Mouse (Mus musculus) thymus, postnatal 10 days (tissue): ENCODE measurements around the gene Fhl2.
A peak's percentile ranks its signal among the peaks of the same experiment; 100 is the strongest.
"Not testable (repeated sequence)": the region's sequence is repeated elsewhere in the genome, so short reads cannot be mapped to it uniquely, and the experiment has no call there.

ENCODE experiments used
- DNase-seq, 2 experiments: peaks; one replicate each; pipeline ENCODE4 v3.0.0; 2021; ENCODE audit warnings: low spot score in 2 of 2

Fhl2 gene

DNA sequence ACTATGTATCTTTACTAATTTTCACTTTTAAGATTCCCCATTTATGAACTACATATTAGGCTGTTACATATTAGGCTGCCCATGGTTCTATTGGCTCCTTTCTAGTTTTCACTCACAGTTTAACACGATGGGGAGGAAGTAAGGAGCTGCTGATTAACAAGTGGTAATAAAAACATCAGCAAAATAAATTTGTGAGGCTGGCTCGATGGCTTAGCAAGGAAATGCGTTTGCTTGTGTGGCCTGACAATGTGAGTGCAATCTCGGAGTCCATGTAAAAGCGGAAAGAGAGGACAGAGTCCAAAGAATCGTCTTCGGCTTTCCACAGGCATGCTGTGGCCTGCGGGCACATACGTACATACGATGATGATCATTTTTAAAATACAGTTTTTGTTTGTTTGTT, 4.3 kb downstream of the Fhl2 start:
- DNase-seq: no peak

DNA sequence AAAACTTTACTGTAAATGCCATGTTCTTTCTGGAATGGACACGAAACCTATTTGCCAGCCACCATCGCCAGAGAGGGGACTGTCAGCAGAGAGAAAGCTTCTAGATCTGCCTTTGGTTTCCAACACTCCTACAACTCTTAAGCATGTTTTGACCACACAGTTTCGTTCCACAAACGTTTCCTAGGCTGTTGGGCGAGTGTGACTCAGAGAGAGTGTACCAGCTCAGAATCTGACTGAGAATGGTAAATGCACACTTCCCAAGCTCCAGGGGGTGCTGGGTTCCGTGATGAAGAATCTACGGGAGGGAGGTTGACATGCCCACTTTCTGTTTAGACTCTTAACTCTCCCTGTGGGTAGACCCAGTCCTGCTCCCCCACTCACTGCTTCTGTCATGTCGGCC, 5.7 kb downstream of the Fhl2 start:
- DNase-seq: no peak

DNA sequence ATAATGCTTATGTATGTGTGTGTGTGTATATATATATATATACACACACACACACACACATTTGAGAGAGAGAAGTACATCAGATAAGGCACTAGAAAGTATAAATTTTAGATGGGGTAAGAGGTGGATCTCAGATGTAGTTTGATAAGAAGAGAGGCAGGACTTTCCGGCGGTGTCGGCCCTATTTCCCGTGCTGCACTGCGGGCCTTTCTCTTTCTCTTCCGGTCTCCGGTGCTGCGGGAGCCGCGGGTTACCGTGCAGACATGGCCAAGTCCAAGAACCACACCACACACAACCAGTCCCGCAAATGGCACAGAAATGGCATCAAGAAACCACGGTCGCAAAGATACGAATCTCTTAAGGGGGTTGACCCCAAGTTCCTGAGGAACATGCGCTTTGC, 7.9 kb downstream of the Fhl2 start:
- DNase-seq: not testable (repeated sequence)

DNA sequence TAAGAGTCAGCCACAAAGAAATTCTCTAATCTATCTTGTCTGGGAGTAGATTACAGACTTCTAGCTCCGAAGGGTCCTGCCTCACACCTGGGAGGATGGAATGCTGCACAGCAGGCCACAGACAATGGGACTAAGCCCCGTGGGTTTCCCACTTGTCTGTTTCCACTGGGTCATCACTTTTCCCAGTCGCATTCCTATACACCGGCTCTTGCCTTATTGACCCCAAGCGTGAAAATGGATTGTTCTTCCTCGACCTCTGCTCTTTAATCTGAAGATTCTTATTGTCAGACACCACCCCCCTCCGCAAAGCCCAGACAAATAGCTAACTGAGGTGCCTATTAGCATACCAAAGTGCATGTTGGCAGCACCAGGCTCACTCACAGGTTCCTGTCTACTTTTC, 10.4 kb downstream of the Fhl2 start:
- DNase-seq: no peak

DNA sequence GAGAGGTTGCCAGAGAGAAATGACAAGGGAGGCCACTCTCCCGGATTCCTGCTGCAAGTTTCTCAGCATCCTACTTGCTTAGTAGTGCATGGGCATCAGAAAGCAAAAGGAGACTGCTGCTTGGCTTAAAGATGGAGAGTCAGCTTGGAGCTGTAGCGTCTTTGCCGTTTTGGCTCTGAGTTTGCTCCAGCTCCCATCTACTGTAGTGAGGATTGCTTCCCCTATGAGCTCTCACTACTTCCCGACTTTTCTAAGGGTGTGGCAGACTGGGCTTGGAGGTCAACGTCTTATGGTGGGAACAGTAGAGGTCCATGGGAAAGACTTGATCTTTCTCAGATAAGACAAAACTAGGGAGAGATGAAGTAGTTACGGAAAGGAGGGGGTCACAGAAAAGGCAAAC, 15.9 kb downstream of the Fhl2 start:
- no peak for DNase-seq

DNA sequence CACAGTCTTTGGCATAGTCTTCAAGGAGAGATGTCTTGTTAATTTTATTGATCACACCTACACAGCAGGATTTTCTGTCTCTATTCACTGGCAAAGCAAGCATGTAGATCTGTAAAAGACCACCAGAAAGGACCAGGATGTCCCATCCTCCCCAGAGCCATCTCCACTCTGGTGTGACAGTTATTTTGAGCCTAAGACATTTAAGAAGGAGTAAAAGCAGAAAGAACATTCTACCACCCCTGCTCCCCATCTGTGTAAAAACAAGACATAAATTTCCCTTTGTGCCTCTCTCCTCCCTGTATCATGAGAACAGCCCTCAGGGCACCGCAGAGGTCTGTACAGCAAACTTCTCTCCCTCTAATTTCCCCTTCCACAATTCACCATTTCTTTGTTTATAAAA, 18.0 kb downstream of the Fhl2 start:
- DNase-seq: no peak

DNA sequence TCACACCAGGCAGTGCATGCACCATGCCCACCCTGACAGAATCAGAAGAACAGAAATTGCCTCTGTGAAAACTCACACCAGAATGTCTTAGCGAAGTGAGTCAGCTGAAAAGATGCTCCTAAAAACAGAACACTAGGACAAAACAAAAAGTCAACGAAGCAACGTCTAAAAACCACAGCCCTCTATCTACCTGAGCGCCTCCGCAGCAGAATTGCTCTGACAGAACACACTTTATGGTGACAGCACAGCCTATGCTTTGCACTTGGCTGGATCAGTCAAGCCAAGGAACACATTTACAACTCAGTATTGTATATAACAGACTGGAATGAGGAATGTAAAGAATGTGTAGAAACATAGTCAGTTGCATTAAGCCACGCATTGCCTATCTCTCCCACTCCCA, 18.4 kb downstream of the Fhl2 start:
- no peak for DNase-seq

DNA sequence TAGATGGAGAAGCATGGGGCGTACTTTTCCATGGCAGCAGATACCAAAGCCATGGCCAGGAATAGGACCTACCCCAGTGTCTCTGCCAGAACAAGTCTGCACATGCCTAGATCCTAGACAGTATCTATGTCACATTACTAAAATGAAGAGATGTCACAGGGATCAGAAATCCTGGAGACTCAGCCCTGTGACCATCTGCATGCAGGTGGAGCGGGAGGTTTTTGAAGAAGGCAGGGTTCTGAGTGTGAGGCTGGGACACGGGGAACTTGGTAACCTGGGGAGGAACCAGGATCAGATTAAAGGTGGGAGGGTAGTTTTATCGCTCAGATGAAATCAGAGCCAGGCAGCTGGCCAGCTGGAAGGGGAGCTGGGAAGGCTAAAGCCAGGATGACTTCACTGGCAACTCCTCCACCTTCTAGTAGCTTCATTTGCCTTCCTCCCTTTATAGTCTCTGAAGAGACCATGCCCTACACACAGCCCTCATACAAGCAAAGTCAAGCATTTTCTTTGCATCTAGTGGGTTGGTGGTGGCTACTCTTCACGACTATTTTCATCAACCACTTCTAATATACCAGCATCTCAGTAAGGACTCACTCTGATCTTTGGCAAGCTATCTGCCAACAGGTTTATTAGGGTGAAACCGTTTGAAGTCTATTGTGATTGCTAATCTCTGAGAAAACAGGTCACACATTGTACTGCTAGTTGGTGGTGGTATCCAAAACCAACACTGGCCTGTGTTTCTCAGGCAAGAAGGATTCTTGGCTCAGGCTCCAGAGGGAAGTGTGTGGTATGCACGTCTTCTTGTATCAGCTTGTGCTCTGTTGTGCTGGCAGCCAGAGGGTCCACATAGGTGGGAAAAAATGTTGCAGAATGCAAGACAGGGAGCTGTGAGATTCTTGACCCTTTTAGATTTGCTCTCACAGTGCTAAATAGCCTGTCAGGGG, 23.2 kb downstream of the Fhl2 start:
- no peak for DNase-seq

DNA sequence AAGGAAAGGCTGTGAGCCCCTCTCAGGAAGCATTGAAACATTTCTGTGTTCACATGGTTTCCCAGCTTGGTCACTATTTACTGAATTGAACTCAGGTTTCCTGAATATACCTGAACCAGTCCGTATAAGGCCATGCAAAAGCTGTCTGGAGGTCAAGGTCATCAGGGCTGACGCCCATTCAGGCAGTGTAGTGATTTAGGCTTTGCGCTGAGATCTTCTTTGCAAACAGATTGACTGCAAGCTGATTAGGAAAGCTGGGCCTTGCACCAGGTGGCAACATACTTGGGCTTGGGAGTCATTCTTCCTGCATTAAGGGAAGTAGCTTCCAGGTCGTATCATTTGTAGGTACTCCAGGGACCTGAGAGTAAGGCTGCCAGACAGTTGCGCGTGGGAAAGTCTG, 25.0 kb downstream of the Fhl2 start:
- DNase-seq: no peak

DNA sequence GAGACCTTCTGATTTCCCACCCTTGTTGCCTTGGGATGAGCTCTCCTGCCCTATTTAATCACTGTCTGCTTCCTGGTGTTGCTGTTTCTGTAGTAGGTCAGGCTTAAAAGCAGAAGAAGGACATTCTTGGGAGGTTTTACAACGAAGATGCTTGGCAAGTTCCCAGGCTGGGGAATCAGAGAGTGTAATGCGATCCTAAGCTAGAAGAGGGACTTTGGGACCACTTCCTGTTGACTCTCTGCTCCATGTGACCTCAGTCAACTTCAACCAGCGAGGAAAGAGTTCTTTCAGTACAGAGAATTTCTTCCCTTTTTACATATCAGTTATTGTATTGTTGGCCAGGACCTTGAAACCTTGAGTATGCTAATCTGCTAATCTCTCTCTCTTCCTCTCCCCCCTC, 25.7 kb downstream of the Fhl2 start:
- no peak for DNase-seq

DNA sequence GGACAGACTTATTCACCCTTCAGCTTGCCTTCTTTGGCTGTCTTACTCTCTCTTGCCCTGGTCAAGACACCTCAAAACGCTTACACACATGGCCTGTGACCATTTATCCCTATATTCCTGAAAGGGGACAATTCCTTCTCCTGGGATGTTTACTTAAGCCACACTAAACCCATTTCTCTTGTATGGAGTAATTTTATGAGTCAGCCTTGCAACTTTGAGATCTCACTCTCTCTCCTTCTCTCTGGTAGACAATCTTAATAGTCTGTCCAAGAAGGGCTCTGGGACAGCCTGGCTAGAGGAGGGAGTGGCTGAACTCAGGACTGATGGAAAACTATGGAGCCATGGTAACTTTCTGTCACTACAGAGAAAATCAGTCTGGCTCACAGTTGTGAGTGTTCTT, 27.1 kb downstream of the Fhl2 start:
- no peak for DNase-seq

DNA sequence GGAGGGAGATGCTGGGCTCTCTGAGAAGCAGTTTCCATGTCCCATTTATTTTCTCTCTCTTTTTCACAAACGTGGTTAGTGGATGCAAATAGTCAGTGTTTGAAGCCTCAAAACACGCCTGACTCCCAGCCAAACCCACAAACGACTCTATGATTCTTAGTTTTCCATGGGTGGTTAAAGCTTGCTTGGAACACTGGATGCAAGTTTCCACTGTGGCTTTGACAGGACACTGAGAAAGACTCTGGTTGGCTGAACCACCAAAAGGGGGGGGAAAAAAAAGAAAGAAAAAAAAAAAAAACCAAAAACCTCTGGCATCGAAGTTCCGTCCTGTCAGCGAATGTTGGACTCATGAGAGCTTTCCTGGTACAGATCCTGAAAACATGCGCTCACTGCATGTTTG, 27.6 kb downstream of the Fhl2 start:
- no peak for DNase-seq

DNA sequence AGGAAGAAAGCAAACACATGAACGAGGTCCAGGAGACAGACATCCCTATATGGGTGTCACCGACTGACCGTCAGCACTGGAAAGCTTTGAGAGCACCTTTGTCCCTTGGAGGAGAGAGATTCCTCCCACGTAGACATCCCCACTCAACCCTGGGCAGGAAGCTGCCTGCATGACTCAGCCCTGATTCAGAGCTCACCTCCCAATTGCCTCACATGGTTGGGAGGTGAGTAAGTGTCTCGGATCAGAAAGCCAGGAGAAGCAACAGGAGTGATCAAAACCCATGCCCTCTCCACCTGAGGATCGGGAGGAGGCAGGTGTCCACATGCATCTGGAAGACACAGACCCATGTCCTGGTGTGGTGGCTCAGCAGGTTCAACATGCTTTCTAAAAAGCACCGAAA, 28.2 kb downstream of the Fhl2 start:
- DNase-seq: no peak

DNA sequence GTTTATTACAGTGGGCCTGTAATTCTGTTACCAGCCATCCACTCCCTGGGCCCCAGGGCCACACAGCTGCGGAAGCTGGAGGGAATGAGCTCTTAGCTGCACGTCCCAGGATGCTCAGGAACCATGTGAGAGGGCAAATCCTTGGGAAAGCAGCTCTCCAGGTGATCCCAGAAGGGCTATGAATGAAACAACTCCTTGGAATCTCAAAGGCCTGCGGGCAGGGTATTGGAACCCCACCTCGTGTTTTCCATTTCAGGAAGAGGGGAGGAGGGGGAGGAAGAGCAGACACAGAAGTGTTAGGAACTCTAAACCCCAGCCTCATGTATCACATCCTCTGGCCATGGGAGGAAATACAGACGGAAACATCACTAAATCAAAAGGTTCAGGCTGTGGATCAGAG, 28.8 kb downstream of the Fhl2 start:
- no peak for DNase-seq

DNA sequence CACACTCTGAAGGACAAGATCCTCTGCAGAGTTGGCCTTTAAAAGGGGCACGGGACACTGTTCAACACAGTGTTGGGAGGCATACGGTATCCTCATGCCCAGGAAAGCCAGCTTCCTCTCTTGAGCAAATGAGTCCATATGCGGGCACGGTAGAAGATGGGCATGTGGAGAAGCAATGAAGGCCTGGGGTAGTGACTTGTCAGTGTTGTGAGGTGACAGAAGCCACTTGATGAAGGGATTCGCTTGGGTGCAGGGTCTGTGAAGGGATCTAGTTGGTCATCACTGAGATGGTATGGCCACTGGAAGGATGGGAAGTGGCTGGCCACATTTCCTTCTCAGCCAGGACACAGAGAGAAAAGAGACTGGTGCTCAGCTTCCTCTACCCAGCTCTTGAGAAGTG, 32.2 kb downstream of the Fhl2 start:
- no peak for DNase-seq

DNA sequence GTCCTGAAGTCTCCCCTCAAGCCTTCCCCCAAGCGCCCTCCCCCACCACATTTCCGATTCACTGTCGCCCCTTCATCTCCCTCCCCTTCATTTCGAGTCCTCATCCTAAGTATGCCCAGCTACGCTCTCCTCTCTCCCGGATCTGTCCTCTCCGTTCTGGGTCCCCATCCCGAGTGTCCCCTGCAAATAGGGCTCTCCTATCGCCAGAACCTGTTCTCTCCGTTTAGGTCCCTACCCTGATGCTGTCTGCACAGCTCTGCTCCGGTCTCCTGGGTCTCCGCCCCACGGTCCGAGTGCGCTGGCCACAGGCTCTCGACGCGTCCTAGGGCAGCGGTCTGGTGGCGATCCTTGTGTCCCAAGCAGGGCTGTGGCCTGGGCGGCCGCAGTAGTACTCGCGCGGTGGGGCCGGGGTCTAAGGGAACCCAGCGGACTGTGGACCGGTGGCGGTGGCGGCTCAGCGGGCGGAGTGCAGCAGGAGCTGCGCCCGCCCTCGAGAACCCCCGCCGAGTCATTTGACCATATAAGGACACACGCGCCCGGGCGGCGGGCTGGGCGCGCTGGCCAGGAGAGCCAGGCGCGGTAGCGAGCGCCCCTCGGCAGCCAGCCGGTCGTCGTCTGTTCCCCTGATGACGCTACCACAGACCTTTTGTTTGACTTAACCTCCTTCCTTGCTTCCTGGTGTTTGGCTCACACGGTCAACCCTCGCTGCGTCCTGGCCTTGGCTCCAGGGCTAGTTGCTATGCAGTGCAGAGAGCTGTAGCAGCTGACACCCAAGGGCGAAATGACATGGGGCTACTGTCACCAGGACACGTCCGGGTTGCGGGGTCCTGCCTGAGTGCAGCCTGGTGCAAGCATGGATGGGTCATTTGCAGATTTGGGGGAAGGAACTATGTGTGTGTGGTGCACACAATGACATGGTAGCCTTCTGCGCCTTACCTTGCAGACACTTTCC, 33.0 kb downstream of the Fhl2 start:
- DNase-seq: peak; percentile 20 to 45

DNA sequence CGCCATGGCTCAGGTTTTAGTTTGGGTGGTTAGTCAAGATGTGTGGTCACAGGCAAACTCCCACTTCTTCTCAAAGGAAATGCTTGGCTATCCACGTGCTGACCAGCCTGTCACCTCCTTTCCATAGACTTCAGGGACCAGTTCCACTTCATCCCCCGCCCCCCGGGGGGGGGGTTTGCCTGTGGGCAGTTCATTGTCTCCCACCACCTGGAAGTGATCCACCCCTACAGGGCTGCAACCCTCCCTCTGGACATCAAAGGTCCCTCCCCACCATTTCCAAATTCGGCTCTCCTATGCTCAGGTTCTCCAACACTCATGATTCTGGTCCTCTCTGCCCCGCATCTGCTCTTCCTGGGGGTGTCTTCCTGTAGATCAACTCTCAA, 33.7 kb downstream of the Fhl2 start:
- DNase-seq: no peak

DNA sequence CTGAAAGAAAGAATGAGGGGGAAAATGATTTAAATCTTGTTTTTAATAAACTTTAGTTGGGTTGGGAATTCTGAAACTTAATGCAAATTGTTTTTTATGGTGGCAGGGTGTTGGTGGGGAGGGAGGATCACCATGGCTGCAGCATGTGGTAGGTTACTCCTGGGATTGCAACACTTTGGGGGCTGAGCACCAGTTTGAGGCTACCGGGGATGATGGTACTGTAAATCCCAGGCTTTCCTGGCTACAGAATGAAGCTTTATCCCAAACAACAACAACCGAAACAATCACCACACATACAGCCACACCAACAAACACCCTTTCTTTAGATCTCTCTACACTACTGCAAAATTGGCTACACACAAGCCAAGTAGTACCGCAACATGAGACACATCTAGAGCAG, 34.4 kb downstream of the Fhl2 start:
- no peak for DNase-seq

DNA sequence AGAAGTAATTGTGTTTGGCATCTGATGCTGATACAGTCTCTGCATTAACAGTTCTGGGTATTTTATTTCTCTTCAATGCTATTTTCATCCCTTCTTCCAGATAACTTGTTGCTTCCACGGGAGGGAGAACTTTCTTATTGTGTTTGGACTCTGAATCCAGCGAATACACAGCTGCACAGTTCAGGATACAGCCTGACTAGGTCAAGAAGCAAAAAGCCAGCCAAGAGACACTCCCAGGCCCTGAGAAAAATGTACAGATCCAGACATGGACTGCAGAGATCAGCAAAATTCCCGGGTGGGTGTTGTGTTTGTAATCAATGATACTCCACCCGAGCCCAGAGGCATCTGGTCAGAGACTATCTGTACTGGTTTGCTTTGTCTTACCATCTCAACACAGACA, 37.4 kb downstream of the Fhl2 start:
- no peak for DNase-seq

DNA sequence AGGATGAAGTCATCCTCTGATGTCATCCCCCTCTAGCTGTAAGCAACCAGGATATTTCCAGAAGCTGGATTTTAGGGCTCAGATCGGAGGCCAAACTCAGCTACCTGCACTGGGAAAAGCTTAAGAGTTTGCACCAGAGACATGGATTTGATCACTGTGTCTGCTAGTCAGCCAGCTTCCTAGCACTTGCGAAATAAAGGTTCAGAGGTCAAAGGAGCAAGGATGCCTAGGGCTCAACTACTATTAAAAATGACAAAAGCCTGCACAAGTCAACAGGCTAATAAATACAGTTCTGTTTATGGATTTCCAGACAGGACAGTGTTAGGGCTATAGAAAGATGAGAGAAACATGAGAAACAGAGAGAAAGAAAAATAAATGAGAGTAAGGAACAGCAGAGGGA, 38.9 kb downstream of the Fhl2 start:
- DNase-seq: no peak

DNA sequence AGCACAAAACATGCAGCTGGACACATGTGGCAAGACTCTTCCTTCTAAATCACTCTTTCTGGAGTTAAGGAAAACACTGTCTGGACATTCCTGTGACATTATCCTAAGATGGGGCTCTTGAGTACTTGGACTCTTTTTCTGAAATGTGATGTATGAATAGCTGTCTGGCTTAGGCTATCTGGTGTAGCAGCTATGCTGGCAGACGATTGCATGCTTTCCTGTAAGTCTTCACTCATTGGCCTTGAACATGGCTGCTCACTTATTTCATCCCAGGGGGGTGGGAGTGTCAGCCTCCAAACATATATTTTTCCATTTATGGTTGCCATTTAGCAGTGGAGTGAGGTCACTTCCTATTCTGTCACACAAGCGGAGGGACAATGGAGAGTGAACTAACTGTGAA, 42.3 kb downstream of the Fhl2 start:
- DNase-seq: no peak

DNA sequence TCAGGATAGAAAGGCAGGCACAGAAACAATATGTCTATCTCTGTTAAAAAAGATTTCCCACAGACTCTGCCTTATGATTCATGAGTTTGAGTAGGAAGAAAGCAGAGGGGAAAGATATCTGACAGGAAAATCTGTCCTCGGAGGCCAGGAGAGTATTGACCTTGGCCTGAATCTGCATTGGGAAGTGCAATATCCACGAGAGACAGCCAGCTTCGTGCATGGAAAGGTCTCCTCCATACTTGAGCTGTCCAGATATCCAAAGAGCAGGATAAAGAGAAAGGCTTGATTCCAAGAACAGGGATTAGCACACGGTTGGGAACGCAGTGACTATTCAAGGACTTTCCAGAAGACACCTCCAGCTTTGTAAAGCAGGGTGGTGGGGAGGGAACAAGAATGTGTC, 43.2 kb downstream of the Fhl2 start:
- no peak for DNase-seq

DNA sequence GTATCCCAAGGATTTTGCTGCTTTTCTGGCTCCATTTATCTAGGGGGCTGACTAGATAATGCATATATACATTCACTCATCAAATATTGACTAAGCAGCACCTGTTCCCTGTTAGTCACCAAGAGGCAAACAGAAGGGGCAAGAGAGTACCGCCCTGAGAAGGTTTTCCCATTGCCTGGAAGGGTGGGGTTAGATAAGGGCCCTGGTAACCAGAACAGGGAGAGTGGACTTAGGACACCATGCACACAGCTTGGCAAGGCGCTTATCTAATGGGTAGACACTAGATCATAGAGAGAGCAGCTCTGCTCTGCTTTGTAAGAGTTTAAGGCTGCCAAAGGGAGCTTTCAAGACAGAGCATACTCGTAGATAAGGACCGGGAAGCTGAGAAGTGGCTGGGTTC, 44.2 kb downstream of the Fhl2 start:
- no peak for DNase-seq
